Mouse (Mus musculus) liver, embryonic 15.5 days (tissue): Measurements from ENCODE around the gene Gstp3. TPM values are rescaled to one million over a fixed set of nuclear protein-coding genes. Genes with fewer than 3 reads are reported as not detected.
"Not testable (repeated sequence)": the region's sequence is repeated elsewhere in the genome, so short reads cannot be mapped to it uniquely, and the experiment has no call there.

Source experiments
- ATAC-seq: fragments of 200-750 bp; cut with Nextera tagmentation; 2 replicates; pipeline ENCODE4 v1.8.0; 2017; ENCODE audit warnings: moderate number of reproducible peaks, mild to moderate bottlenecking, moderate library complexity; ENCODE audit not compliant: insufficient read depth
- H3K27ac ChIP-seq: fragments of 300-500 bp; sonication (generic); replicated peaks from 2 replicates; pipeline ENCODE4 v1.5.1; 2015; ENCODE audit warnings: mild to moderate bottlenecking, inconsistent platforms
- H3K27me3 ChIP-seq: fragments of 300-500 bp; sonication (generic); 2 replicates; pipeline ENCODE4 v1.6.1; 2015; ENCODE audit warnings: mild to moderate bottlenecking, inconsistent platforms
- H3K36me3 ChIP-seq: fragments of 300-500 bp; sonication (generic); replicated peaks from 2 replicates; pipeline ENCODE4 v1.6.1; 2015; ENCODE audit warnings: moderate library complexity, mild to moderate bottlenecking, inconsistent platforms
- H3K4me1 ChIP-seq: fragments of 300-500 bp; sonication (generic); replicated peaks from 2 replicates; pipeline ENCODE4 v1.6.1; 2015; ENCODE audit warnings: inconsistent platforms
- H3K4me2 ChIP-seq: fragments of 300-500 bp; sonication (generic); 2 replicates; pipeline ENCODE4 v1.6.1; 2015; ENCODE audit warnings: moderate library complexity, mild to moderate bottlenecking, inconsistent platforms
- H3K4me3 ChIP-seq: fragments of 300-500 bp; sonication (generic); replicated peaks from 2 replicates; pipeline ENCODE4 v1.5.1; 2015; ENCODE audit warnings: mild to moderate bottlenecking, inconsistent platforms
- H3K9ac ChIP-seq: fragments of 300-500 bp; sonication (generic); 2 replicates; pipeline ENCODE4 v1.6.1; 2015; ENCODE audit warnings: moderate library complexity, mild to moderate bottlenecking, inconsistent platforms
- H3K9me3 ChIP-seq: fragments of 300-500 bp; sonication (generic); replicated peaks from 2 replicates; pipeline ENCODE4 v1.6.1; 2016; ENCODE audit warnings: inconsistent platforms
- WGBS: fragments of 180-500 bp; shearing (Covaris S2); methylation state at CpG from one replicate; pipeline ENCODE4 v1.1.7; 2015; ENCODE audit warnings: mixed read lengths; ENCODE audit not compliant: insufficient replicate concordance; 5-methylcytosine and 5-hydroxymethylcytosine counted together
- polyA plus RNA-seq: library from polyadenylated mRNA; unstranded; fragments of >200 nt; fragmentation: Nextera tagmentation; extraction: Ambion mirVana; gene quantifications from 2 replicates; pipeline ENCODE4 v1.2.1, GENCODE M21; 2015

Gstp3 gene
- polyA plus RNA-seq, 1 experiment from 2014 or later, result 77.6 TPM

DNA sequence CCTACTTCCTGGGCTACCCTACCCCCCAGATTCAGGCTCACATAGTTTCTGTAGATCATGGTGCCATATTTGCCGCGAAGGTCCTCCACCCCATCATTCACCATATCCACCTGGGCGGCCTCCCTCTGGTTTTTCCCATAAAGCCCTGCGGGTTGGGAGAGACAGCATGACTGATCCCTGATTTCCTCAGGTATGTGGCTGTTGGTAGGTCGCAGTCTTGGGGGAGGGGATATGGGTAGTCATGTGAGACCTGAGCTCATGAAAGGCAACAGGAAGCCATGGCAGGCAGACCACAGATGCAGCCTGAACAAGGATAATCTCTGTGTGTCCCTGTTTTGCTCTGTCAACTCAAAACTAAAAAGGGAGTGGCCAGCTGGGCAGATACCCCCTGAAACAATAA is 18.4 kb downstream of the Gstp3 start:
- not testable (repeated sequence) for H3K27ac ChIP-seq, ATAC-seq, H3K27me3 ChIP-seq, H3K36me3 ChIP-seq, H3K9me3 ChIP-seq, H3K4me3 ChIP-seq, H3K9ac ChIP-seq, H3K4me2 ChIP-seq
- peaks cover 48% of the 10 kb centered on the region for H3K4me1 ChIP-seq
- WGBS, result 79% methylated on average over 5 of the region's 5 CpGs

DNA sequence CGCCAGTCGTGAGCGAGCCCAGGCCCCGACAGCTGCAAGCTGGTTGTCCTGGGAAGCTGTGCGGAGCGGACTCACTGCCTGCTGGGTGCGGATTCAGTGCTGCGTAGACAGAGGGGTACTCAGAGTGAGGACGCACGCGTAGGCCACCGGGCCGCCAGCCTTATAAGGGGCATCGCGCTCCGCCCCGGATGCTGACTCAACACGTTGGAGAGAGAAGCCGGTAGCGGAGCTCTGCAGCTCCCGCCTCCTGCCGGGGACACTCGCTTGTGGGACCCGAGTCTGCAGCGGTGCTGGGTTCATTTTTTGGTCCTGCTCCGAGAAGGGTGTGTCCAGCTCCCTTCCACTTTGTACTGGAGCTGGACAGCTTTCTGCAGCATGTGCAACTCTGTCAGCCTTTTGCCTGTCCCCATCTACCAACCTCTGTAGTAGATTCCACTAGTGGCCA is 21.6 kb downstream of the Gstp3 start, which contains the start of gene Gstp1:
Gene Gstp1 (minus strand): TSS at position 198 of the 445 bp plus-strand sequence.
- Histone ChIP-seq H3K4me3 (peak within 1 kb of the TSS; percentile 65), H3K36me3 (0 out of 2 replicates have a peak, but pooled peaks cover 5% of the 10 kb centered on the region), H3K4me1 (peaks cover 41% of the 10 kb centered on the region), H3K9me3 (no peaks in the 10 kb centered on the region), H3K4me2 (peak within 1 kb of the TSS; percentile 83), H3K9ac (peak within 1 kb of the TSS; percentile 71), H3K27me3 (no peaks in the 10 kb centered on the region), H3K27ac (peak within 1 kb of the TSS; percentile 66)
- ATAC-seq, result peak; percentile 66
- 0% methylated on average over 26 of the region's 26 CpGs for WGBS

DNA sequence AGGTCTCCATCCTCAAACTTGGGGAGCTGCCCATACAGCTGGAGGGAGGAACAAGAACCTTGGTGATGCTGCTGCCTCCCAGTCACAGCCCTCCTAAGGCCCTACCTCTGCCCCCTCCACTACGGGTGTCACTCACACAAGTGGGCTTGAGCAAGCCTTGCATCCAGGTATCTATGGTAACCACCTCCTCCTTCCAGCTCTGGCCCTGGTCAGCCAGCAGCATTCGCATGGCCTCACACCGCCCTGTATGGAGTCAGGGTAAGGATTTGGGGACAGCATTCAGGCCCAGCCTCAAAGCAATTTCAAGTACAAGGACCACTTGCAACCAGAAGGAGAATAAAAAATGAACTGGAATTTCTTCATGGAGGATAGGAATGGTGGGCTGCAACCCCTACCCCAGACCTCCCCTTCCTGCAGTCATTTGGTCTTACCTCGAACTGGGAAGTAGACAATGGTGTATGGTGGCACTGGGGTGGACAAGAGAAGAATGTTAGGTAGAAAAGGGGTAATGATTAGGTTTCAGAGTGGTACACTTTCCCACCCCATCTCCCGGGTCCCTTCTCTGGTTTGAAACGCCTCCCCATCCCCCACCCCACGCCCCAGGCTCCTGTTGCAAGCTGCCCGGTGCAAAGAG is 22.1 kb downstream of the Gstp3 start:
- Histone ChIP-seq H3K27ac (peak overlapping the region; percentile 66), H3K4me1 (peaks cover 42% of the 10 kb centered on the region), H3K9ac (peak overlapping the region; percentile 71), H3K4me3 (peak overlapping the region; percentile 65), H3K4me2 (peak overlapping the region; percentile 83)
- not testable (repeated sequence) for H3K9me3 ChIP-seq, H3K36me3 ChIP-seq, H3K27me3 ChIP-seq, ATAC-seq
- WGBS, result 21% methylated on average over 7 of the region's 8 CpGs

DNA sequence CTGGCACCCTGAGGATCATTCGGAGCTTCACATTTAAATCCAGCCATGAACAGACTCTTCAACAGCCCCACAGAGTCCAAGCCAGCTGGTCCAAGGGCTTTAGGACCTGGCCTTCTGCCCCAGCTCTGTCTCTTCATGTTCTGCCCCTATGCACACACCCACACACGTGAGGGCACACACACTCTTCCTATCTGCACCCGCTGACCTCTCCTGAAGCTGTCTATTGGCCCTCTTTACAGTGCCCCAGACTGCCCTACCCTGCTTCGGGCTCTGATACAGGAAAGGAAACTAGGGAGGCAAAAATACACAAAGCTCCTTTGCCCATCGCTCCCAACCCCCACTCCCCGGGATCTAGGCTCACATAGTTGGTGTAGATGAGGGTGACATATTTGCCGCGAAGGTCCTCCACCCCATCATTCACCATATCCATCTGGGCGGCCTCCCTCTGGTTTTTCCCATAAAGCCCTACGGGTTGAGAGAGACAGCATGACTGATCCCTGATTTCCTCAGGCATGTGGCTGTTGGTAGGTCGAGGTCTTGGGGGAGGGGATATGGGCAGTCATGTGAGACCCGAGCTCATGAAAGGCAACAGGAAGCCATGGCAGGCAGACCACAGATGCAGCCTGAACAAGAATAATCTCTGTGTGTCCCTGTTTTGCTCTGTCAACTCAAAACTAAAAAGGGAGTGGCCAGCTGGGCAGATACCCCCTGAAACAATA is 22.9 kb downstream of the Gstp3 start:
- 55% methylated on average over 12 of the region's 12 CpGs for WGBS
- H3K4me2 ChIP-seq, result peak overlapping the region; percentile 48
- no peaks in the 10 kb centered on the region for H3K9me3 ChIP-seq
- peak; percentile 32; the same call in 1 of the 2 replicates for ATAC-seq
- H3K36me3 ChIP-seq, result 0 out of 2 replicates have a peak, but pooled peaks cover 5% of the 10 kb centered on the region
- H3K27ac ChIP-seq, result peak overlapping the region; percentile 64
- no peak overlapping the region for H3K9ac ChIP-seq
- H3K27me3 ChIP-seq, result no peaks in the 10 kb centered on the region
- peak overlapping the region; percentile 26 for H3K4me3 ChIP-seq
- H3K4me1 ChIP-seq, result peaks cover 42% of the 10 kb centered on the region

DNA sequence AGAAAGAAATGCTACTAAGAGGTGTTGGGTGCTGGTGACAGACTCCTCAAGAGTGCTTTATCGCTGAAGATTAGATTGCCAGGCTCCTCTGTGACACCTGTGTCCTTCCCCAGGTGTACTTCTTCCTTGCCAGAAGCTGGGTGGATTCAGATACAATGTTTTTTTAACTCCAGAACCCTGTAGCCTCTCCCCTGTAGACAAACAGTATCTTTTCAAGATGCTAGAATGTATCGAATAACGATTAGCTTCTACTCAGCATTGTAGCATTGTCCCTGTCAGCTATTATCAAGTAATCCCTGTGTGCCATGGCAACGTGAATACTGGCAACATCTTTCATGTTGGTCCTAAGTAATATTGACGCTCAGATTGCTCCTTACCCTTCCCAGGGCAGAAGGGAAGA is 25.6 kb downstream of the Gstp3 start:
- WGBS, result 59% methylated on average over 5 of the region's 5 CpGs
- no peak for ATAC-seq
- Histone ChIP-seq H3K36me3 (0 out of 2 replicates have a peak, but pooled peaks cover 5% of the 10 kb centered on the region), H3K4me3 (no peak overlapping the region), H3K27ac (peak overlapping the region; percentile 58), H3K4me2 (no peak overlapping the region), H3K27me3 (no peaks in the 10 kb centered on the region), H3K9ac (no peak overlapping the region), H3K4me1 (peaks cover 45% of the 10 kb centered on the region), H3K9me3 (no peaks in the 10 kb centered on the region)

DNA sequence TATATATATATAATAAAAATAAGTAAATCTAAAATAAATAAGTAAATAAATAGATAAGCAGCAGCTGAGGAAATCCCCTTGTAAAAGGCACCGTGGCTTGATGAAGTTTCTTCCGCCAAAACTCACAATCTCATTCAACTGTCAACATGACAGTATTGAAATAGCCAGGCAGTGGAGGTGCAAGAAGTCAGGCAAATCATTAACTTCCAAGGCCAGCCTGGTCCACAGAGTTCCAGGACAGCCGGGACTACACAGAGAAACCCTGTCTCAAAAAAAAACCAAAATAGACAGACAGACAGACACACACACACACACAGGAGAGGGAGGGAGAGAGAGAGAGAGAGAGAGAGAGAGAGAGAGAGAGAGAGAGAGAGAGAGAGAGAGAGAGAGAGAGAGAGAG is 26.1 kb downstream of the Gstp3 start:
- H3K9ac ChIP-seq, result no peak overlapping the region
- no peaks in the 10 kb centered on the region for H3K9me3 ChIP-seq
- 0 out of 2 replicates have a peak, but pooled peaks have one; percentile 36 for ATAC-seq
- H3K27ac ChIP-seq, result peak overlapping the region; percentile 58; the same call in 1 of the 2 replicates
- H3K27me3 ChIP-seq, result no peaks in the 10 kb centered on the region
- peaks cover 42% of the 10 kb centered on the region for H3K4me1 ChIP-seq
- no peak overlapping the region for H3K4me3 ChIP-seq
- WGBS, result 58% methylated on average over 3 of the region's 3 CpGs
- 0 out of 2 replicates have a peak, but pooled peaks cover 5% of the 10 kb centered on the region for H3K36me3 ChIP-seq
- H3K4me2 ChIP-seq, result no peak overlapping the region

DNA sequence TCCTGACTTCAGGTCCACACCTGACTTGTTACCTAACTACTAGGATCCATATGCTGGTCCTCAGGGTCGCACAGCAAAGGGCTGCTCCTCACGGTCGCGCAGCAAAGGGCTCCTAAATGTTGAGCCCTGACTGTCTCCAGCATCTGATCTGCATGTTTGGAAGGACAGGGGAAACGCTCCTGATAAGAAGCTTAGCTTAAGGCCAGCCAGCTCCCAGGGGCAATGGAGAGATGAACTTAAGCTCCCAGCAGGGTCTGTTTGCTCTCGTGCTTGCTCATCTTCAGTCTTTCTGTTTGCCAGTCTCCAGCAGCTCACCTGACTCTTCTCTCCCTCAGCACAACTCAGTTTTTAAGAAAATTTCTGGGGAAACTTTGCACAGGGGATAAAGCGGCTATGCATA is 26.7 kb downstream of the Gstp3 start:
- H3K27me3 ChIP-seq, result no peaks in the 10 kb centered on the region
- 47% methylated on average over 7 of the region's 7 CpGs for WGBS
- peak overlapping the region; percentile 64 for H3K27ac ChIP-seq
- no peak overlapping the region for H3K4me2 ChIP-seq
- H3K4me3 ChIP-seq, result no peak overlapping the region
- ATAC-seq, result no peak
- no peaks in the 10 kb centered on the region for H3K9me3 ChIP-seq
- H3K36me3 ChIP-seq, result 0 out of 2 replicates have a peak, but pooled peaks cover 5% of the 10 kb centered on the region
- peaks cover 36% of the 10 kb centered on the region for H3K4me1 ChIP-seq
- no peak overlapping the region for H3K9ac ChIP-seq

DNA sequence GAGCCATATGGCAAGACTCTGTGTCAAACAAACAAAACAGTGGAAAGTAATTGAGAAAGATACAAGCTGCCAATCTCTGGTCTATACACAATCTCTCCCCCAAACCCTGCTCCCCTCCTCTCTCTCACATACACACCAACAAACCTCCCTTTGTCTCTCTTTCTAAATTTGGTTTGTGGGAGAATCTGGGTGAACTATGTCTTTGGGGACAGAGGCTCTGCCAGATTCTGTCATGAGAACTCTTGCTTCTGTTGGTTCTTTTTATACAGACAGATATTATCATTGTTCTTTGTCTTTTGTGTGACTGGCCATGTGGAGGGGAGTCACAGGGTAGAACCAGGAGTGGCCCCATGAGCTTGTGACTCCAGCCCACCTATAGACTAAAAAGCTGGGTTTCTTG is 31.8 kb downstream of the Gstp3 start:
- Histone ChIP-seq H3K4me2 (no peak overlapping the region), H3K9me3 (no peaks in the 10 kb centered on the region; the same call in 1 of the 2 replicates), H3K4me3 (no peak overlapping the region), H3K4me1 (peaks cover 4% of the 10 kb centered on the region; the same call in 1 of the 2 replicates), H3K27me3 (no peaks in the 10 kb centered on the region), H3K9ac (no peak overlapping the region), H3K27ac (no peak overlapping the region), H3K36me3 (no peaks in the 10 kb centered on the region)
- ATAC-seq, result no peak

DNA sequence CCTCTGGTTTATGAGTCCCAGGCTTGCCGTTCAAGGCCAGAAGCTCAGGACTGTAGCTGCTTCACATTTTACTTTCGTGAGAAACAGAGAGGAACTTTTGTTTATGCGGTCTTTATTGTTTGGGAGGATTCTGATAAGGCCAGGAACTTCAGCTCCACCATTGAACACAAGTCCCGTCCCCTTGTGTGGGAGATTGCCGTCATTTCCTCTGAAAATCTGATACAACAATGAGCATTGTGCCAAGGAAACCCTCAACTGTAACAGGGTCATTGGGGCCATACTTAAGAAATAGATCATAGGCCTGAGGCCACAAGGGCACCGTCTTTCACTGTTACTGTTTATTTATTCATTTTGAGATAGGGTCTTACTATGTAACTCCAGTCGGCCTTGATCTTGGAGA is 36.2 kb downstream of the Gstp3 start:
- ATAC-seq, result no peak
- WGBS, result 43% methylated on average over 7 of the region's 7 CpGs

DNA sequence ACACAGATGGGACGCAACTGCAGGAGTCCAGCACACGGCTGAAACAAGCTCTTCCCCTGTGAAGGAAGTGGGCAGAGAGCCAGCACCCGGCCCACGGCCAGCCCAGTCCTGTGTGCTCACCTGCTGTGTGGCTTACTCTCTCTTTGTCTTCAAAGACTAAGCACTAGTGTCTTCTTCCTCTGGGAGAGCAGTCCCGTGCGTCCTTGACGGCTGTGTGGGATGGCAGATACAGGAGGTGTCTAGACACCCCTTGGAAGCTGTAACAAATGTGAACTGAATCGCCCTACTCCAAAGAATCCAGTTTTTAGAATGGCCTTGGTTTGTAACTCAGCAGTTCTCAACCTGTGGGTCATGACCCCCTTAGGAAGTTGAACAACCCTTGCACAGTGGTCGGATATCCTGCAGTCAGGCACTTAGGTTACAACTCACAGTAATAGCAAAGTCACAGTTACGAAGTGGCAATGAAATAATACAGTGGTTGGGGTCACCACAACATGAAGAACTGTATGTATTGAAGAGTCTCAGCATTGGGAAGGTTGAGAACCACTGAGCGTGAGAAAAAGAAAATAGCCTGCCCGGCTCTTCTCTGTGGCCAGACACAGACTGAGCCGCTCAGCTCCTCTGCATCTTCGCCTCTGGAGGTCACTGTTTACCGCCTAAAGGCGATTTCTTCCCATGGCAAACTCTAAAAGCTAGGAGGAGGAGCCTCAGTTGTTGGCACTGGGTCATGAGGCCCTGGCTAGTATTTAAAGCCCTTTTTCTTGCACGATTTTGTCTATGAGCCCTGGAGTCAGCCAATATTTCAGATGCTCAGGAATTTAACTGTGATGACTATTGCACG is 40.4 kb downstream of the Gstp3 start:
- Histone ChIP-seq H3K4me1 (peaks cover 36% of the 10 kb centered on the region), H3K9ac (no peak overlapping the region), H3K4me3 (no peak overlapping the region), H3K27ac (no peak overlapping the region), H3K36me3 (no peaks in the 10 kb centered on the region), H3K4me2 (peak overlapping the region; percentile 34; the same call in 1 of the 2 replicates), H3K27me3 (no peaks in the 10 kb centered on the region), H3K9me3 (no peaks in the 10 kb centered on the region)
- 33% methylated on average over 18 of the region's 18 CpGs for WGBS
- peak; percentile 64 for ATAC-seq

More for the DNA sequence above, 36.2 kb downstream of the Gstp3 start:
- H3K4me2 ChIP-seq, result no peak overlapping the region
- H3K27ac ChIP-seq, result no peak overlapping the region
- no peak overlapping the region for H3K4me3 ChIP-seq
- H3K9ac ChIP-seq, result no peak overlapping the region
- no peaks in the 10 kb centered on the region for H3K36me3 ChIP-seq
- H3K9me3 ChIP-seq, result no peaks in the 10 kb centered on the region; the same call in 1 of the 2 replicates
- H3K27me3 ChIP-seq, result no peaks in the 10 kb centered on the region
- peaks cover 14% of the 10 kb centered on the region for H3K4me1 ChIP-seq
